Mouse (Mus musculus): ENCODE data around the gene Gm7029.

DNA sequence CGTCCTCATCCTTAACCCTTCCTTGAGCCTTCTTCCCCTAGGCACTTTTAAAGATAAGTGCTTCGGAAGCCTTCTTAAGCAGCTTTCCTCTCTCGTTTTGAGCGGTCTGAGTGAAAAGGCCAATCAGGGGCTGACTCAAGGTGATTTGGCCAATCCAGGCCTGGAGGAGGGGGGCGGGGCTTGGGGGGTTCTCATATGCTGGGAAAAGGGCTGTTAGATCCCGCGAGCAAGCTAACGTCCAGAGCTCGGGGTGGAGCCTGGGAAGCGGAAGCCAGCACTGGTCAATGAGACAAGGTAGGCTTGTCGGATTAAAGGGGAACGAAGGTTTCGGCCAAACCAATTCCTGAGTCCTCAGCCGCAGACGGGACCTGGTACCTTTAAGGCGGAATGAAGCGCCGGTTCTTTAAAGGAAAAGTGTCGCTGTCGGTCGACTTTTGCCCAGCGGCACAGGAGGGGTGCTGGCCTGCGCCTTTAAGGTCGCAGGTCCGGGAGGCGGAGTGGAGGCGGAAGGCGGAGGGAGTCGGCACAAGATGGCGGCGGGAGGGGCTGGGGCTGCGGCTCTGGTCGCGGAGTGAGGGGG is 42.1 kb downstream of the Gm7029 start, which contains the start of the genes Tapbp and Zbtb22:
- TF ChIP-seq CTCF (IDR thresholded peaks at IDR 0.05; ENCODE audit: low read depth, low read length), result no peak
- no peak for TF ChIP-seq GATA2 (IDR thresholded peaks at IDR 0.05; ENCODE audit: borderline replicate concordance, low read depth, low read length)
- TF ChIP-seq TAL1 (conservative IDR thresholded peaks at IDR 0.05; ENCODE audit: low read depth, low read length), result no peak
- TF ChIP-seq GATA1 (IDR thresholded peaks at IDR 0.05; ENCODE audit: borderline replicate concordance, low read length), result no peak
- no peak for TF ChIP-seq POLR2AphosphoS5 (IDR thresholded peaks at IDR 0.05; ENCODE audit: insufficient replicate concordance, low read depth, low read length)
